Mouse (Mus musculus) heart, adult 9 months (tissue): ENCODE results near the gene Rnf135.
"Not testable (repeated sequence)": the region's sequence is repeated elsewhere in the genome, so short reads cannot be mapped to it uniquely, and the experiment has no call there.

ENCODE experiments used
- DNase-seq, 2 experiments: peaks; one replicate each; pipeline ENCODE4 v3.0.0; 2022; ENCODE audit warnings: low spot score in 2 of 2

The Rnf135 gene

GRCm38 (mm10) chr11:80183705-80184255 is at the start of gene Rnf135:
Gene Rnf135 (plus strand): TSS chr11:80183851.
- peak; percentile 95 for DNase-seq

- DNase-seq, result no peak
Measured at GRCm38 (mm10) chr11:80134744-80135143, 48.9 kb upstream of the Rnf135 start.

- DNase-seq, result no peak
Measured at GRCm38 (mm10) chr11:80135954-80136683, 47.5 kb upstream of the Rnf135 start.

DNA sequence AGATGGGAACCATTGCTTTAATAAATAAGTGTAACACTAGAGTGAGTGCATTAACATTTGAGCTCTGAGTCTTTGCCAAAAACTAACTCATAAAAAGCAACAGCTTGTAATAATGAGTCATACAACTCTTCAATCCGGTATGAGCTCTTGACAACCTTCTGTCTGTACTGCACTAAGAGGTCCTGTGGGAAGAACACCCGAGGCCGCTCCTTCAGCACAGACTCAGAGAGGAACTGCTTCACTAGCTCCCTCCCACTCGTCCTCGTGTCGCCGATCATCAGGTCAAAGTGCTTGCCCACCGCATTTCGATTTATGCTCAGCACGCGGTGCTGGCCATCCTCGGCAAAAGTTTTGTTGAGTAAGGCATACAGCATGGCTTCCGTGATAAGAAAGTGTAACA is 46.9 kb upstream of the Rnf135 start:
- no peak for DNase-seq

- no peak for DNase-seq
Measured at GRCm38 (mm10) chr11:80137773-80138172, 45.9 kb upstream of the Rnf135 start.

DNA sequence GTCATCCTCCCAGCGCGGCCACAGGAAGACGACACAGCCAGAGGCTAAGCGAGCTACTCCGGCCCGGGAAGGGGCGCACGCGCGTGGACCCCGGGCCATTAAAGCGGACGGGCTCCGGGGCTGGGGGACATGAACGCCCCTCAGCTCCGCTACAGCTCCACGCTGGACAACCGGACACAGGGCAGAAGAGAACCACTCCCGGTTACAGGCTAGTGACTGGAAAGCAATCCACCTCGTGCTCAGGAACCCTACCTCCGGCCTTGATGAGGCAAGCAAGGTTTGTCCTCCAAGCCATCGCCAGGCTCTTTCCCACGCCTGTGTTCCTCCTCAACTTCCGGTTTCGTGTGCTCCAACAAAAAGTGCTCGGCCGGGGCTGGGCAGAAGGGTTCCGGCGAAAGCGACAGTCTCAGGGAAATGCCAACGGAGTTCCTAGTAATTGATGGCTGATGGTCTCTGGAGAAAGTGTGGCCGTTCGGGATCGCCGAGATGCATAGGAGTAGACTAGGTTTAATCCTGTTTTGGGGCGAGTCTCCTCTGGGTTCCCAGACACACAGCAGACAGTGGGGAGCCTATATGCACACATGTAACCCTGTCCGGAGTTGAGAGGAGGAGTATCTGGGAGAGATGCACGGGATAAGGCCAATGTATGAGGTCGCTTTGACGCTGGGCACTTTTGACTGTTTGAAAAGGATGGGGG is 41.7 kb upstream of the Rnf135 start, which contains the start of gene Tefm:
TSS of gene Tefm (minus strand) at position 351 of the 697 bp plus-strand sequence.
- DNase-seq, result peak; percentile 69 to 82

DNA sequence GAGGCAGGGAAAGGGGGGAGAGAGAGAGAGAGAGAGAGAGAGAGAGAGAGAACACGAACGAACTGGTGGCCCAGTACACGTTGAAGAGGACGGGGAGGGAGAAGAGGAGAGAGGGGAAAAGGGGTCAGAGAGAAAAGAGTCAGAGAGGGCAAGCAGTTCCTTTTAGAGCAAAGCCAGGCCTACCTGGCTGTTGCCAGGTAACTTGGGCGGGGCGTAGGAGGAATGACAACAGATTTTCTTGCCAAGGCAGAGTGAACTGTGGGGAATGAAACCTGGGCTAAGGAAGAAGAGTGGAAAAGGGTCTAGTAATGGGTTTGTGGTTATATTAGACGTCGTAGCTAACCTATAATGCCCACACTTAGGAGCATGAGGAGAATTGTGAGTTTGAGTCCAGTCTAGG is 40.8 kb upstream of the Rnf135 start:
- DNase-seq, result no peak

- DNase-seq, result peak in 1 of 2 experiments; percentile 32
Measured at GRCm38 (mm10) chr11:80145787-80146275, 37.8 kb upstream of the Rnf135 start.

GRCm38 (mm10) chr11:80147748-80148147 is 35.9 kb upstream of the Rnf135 start:
- peak in 1 of 2 experiments; percentile 45 for DNase-seq

- peak; percentile 86 to 92 for DNase-seq
Measured at GRCm38 (mm10) chr11:80148313-80148712, 35.3 kb upstream of the Rnf135 start.

DNA sequence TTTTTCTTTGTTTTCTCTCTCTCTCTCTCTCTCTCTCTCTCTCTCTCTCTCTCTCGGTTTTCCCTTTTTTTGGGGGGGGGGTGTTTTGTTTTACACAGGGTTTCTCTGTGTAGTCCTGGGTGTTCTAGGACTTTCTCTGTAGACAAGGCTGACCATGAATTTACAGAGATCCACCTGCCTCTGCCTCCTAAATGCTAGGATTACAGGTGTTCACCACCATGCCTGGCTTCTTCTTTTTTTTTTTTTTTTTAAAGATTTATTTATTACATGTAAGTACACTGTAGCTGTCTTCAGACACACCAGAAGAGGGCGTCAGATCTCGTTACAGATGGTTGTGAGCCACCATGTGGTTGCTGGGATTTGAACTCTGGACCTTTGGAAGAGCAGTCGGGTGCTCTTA is 34.7 kb upstream of the Rnf135 start:
- not testable (repeated sequence) for DNase-seq

GRCm38 (mm10) chr11:80149412-80150023 is 34.1 kb upstream of the Rnf135 start:
- DNase-seq, result no peak

DNA sequence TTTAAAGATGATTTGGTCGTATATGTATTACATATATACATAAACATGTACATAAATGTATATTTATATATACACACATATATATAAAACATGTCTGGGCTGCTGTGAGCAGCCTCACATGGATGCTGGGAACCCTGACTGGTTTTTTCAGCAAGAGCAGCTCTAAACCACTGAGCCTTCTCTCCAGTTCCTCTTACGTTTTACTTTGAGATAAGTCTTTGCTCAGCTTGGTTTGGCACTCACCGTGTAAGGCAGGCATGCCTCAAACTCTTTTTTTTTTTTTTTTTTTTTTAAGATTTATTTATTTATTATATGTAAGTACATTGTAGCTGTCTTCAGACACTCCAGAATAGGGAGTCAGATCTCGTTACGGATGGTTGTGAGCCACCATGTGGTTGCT is 33.1 kb upstream of the Rnf135 start:
- DNase-seq, result no peak

GRCm38 (mm10) chr11:80151541-80151940 is 32.1 kb upstream of the Rnf135 start:
- DNase-seq, result no peak

- peak in 1 of 2 experiments; percentile 69 for DNase-seq
Measured at GRCm38 (mm10) chr11:80152376-80152775, 31.3 kb upstream of the Rnf135 start.

GRCm38 (mm10) chr11:80153857-80154495 is 29.7 kb upstream of the Rnf135 start, which contains the start of gene Adap2:
Gene Adap2 (plus strand): TSS chr11:80154105.
- DNase-seq, result peak; percentile 93 to 94

- DNase-seq, result no peak
Measured at GRCm38 (mm10) chr11:80154501-80154900, 29.1 kb upstream of the Rnf135 start.

DNA sequence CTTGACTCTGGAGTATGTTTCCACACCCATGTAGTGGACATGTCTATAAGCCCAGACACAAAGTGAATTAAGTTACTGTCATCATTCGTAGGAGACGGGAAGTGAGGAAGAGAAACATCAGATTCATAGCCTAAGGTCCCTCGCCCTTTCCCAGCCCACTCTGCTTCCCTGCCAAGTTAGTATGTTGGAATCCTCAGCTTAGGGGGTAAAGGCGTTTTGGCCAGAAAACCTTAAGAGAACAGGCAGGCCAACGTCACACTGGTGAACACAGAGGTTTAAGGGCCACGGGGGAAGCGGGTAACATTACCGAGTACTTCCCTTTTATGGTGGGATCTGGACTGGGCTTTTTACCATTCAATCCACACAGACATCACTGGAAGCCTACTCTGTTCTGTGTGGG is 28.1 kb upstream of the Rnf135 start:
- no peak for DNase-seq

DNA sequence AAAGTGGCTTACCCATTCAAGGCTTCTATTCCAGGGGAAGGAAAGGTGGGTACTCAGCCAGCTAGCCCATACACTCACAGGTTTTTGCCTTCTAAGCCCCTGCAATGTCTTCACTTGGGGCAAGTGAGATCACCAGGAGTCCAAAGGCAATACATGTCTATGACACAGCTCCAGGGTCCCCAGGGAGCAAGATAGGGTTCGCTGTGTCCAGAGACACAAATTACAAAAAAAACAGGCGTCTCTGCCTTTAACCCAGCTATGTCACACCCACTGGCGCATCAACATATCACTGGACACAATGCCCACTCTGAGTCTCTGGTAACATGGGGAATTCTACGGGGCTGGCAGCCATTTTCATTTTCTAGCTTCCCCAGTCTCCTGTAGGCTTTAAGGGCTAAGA is 27.7 kb upstream of the Rnf135 start:
- DNase-seq, result no peak

- DNase-seq, result no peak
Measured at GRCm38 (mm10) chr11:80156841-80157240, 26.8 kb upstream of the Rnf135 start.

DNA sequence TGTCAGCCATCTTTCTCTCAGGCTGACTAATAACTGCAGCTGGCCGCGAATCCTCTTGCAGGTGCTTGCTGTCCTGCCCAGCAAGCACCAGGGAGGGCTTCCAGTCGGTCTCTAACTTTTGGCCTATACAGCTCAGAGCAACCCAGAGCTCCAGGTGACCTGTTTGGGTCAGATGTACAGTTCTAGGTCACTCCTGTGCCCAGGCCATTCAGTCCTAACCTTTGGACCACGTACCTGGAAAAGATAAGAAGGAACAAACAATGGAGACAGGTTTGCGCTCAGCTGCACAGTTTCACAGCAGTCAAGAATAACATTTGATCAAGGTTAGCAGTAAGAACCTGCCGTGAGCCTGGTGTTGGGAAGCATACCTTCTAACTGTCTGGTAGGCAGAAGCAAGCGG is 24.6 kb upstream of the Rnf135 start:
- no peak for DNase-seq

DNA sequence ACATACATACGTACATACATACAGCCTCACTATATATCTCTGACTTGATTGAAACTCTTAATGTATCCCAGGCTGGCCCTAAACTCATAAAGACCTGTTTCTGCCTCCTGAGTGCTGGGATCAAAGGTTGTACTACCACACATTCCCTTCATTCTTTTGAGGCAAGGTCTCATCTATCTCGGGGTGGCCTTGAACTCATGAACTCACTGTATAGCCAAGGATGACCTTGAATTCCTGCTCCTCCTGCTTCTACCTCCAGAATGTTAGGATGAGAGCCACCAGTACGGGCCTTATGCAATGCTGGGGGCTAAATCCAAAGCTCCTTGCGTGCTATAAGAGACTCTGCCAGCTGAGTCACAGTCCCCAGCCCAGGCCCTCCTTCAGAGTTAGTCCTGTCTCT is 22.6 kb upstream of the Rnf135 start:
- no peak for DNase-seq
